Mouse (Mus musculus): ENCODE data around the gene Cd70. TPM values are rescaled to one million over a fixed set of nuclear protein-coding genes. Genes with fewer than 3 reads are reported as not detected.

The Cd70 gene
- polyA plus RNA-seq, 1 experiment from 2014 or later = 0.75 TPM

Other genes with a start within 250 kb of the Cd70 start
- 26.4 and 31.1 TPM in 2 replicates for gene Mllt1, start 214.4 kb downstream of the Cd70 start, polyA plus RNA-seq (2015; fragmentation: Nextera tagmentation; extraction: Ambion mirVana)
- gene Acer1, start 167.7 kb downstream of the Cd70 start, polyA plus RNA-seq (2015; fragmentation: Nextera tagmentation; extraction: Ambion mirVana) = 0.05 TPM in 1 of 2 replicates, not detected in the other
- 117 and 129 TPM in 2 replicates for gene Clpp, start 159.5 kb downstream of the Cd70 start, polyA plus RNA-seq (2015; fragmentation: Nextera tagmentation; extraction: Ambion mirVana)
- gene Alkbh7, start 152.4 kb downstream of the Cd70 start, polyA plus RNA-seq (2015; fragmentation: Nextera tagmentation; extraction: Ambion mirVana) = 56.4 and 59.6 TPM in 2 replicates
- gene Pspn, start 149.8 kb downstream of the Cd70 start, polyA plus RNA-seq (2015; fragmentation: Nextera tagmentation; extraction: Ambion mirVana) = 0.34 TPM in 1 of 2 replicates, not detected in the other
- 44.1 and 45.6 TPM in 2 replicates for gene Gtf2f1, start 138.5 kb downstream of the Cd70 start, polyA plus RNA-seq (2015; fragmentation: Nextera tagmentation; extraction: Ambion mirVana)
- 0.32 and 0.41 TPM in 2 replicates for gene Gm17949, start 138.3 kb downstream of the Cd70 start, polyA plus RNA-seq (2015; fragmentation: Nextera tagmentation; extraction: Ambion mirVana)
- gene Khsrp, start 118.3 kb downstream of the Cd70 start, polyA plus RNA-seq (2015; fragmentation: Nextera tagmentation; extraction: Ambion mirVana) = 16.5 and 22.8 TPM in 2 replicates
- not detected in 2 replicates for gene Slc25a41, start 108.1 kb downstream of the Cd70 start, polyA plus RNA-seq (2015; fragmentation: Nextera tagmentation; extraction: Ambion mirVana)
- gene Crb3, start 90.7 kb downstream of the Cd70 start, polyA plus RNA-seq (2015; fragmentation: Nextera tagmentation; extraction: Ambion mirVana) = 1.1 and 4.8 TPM in 2 replicates
- 14.7 and 17.0 TPM in 2 replicates for gene Slc25a23, start 89.9 kb downstream of the Cd70 start, polyA plus RNA-seq (2015; fragmentation: Nextera tagmentation; extraction: Ambion mirVana)
- gene Dennd1c, start 71.3 kb downstream of the Cd70 start, polyA plus RNA-seq (2015; fragmentation: Nextera tagmentation; extraction: Ambion mirVana) = 2.2 and 4.1 TPM in 2 replicates
- 5.7 and 6.9 TPM in 2 replicates for gene Tubb4a, start 62.0 kb downstream of the Cd70 start, polyA plus RNA-seq (2015; fragmentation: Nextera tagmentation; extraction: Ambion mirVana)
- 3.3 and 3.4 TPM in 2 replicates for gene Tnfsf9, start 44.5 kb downstream of the Cd70 start, polyA plus RNA-seq (2015; fragmentation: Nextera tagmentation; extraction: Ambion mirVana)
- 0.29 and 0.58 TPM in 2 replicates for gene Tnfsf14, start 44.4 kb upstream of the Cd70 start, polyA plus RNA-seq (2015; fragmentation: Nextera tagmentation; extraction: Ambion mirVana)
- 3.5 and 6.3 TPM in 2 replicates for gene C3, start 78.4 kb upstream of the Cd70 start, polyA plus RNA-seq (2015; fragmentation: Nextera tagmentation; extraction: Ambion mirVana)
- gene Gpr108, start 98.7 kb upstream of the Cd70 start, polyA plus RNA-seq (2015; fragmentation: Nextera tagmentation; extraction: Ambion mirVana) = 28.9 and 30.3 TPM in 2 replicates
- 47.8 TPM in 2 replicates for gene Trip10, start 99.7 kb upstream of the Cd70 start, polyA plus RNA-seq (2015; fragmentation: Nextera tagmentation; extraction: Ambion mirVana)
- gene Vav1, start 129.3 kb upstream of the Cd70 start, polyA plus RNA-seq (2015; fragmentation: Nextera tagmentation; extraction: Ambion mirVana) = 6.6 and 13.5 TPM in 2 replicates
- gene Adgre1, start 208.9 kb upstream of the Cd70 start, polyA plus RNA-seq (2015; fragmentation: Nextera tagmentation; extraction: Ambion mirVana) = 3.6 and 4.8 TPM in 2 replicates

Measured in heart, embryonic 16.5 days (tissue).